Mouse (Mus musculus) liver, embryonic 15.5 days (tissue): ENCODE results near the gene Hmgn2. TPM values are rescaled to one million over a fixed set of nuclear protein-coding genes. Genes with fewer than 3 reads are reported as not detected.

Experiments
- ATAC-seq: fragments of 200-750 bp; cut with Nextera tagmentation; 2 replicates; pipeline ENCODE4 v1.8.0; 2017; ENCODE audit warnings: moderate number of reproducible peaks, mild to moderate bottlenecking, moderate library complexity; ENCODE audit not compliant: insufficient read depth
- H3K27ac ChIP-seq: fragments of 300-500 bp; sonication (generic); replicated peaks from 2 replicates; pipeline ENCODE4 v1.5.1; 2015; ENCODE audit warnings: mild to moderate bottlenecking, inconsistent platforms
- H3K27me3 ChIP-seq: fragments of 300-500 bp; sonication (generic); 2 replicates; pipeline ENCODE4 v1.6.1; 2015; ENCODE audit warnings: mild to moderate bottlenecking, inconsistent platforms
- H3K36me3 ChIP-seq: fragments of 300-500 bp; sonication (generic); replicated peaks from 2 replicates; pipeline ENCODE4 v1.6.1; 2015; ENCODE audit warnings: moderate library complexity, mild to moderate bottlenecking, inconsistent platforms
- H3K4me1 ChIP-seq: fragments of 300-500 bp; sonication (generic); replicated peaks from 2 replicates; pipeline ENCODE4 v1.6.1; 2015; ENCODE audit warnings: inconsistent platforms
- H3K4me2 ChIP-seq: fragments of 300-500 bp; sonication (generic); 2 replicates; pipeline ENCODE4 v1.6.1; 2015; ENCODE audit warnings: moderate library complexity, mild to moderate bottlenecking, inconsistent platforms
- H3K4me3 ChIP-seq: fragments of 300-500 bp; sonication (generic); replicated peaks from 2 replicates; pipeline ENCODE4 v1.5.1; 2015; ENCODE audit warnings: mild to moderate bottlenecking, inconsistent platforms
- H3K9ac ChIP-seq: fragments of 300-500 bp; sonication (generic); 2 replicates; pipeline ENCODE4 v1.6.1; 2015; ENCODE audit warnings: moderate library complexity, mild to moderate bottlenecking, inconsistent platforms
- H3K9me3 ChIP-seq: fragments of 300-500 bp; sonication (generic); replicated peaks from 2 replicates; pipeline ENCODE4 v1.6.1; 2016; ENCODE audit warnings: inconsistent platforms
- WGBS: fragments of 180-500 bp; shearing (Covaris S2); methylation state at CpG from one replicate; pipeline ENCODE4 v1.1.7; 2015; ENCODE audit warnings: mixed read lengths; ENCODE audit not compliant: insufficient replicate concordance; 5-methylcytosine and 5-hydroxymethylcytosine counted together
- polyA plus RNA-seq: library from polyadenylated mRNA; unstranded; fragments of >200 nt; fragmentation: Nextera tagmentation; extraction: Ambion mirVana; gene quantifications from 2 replicates; pipeline ENCODE4 v1.2.1, GENCODE M21; 2015

The Hmgn2 gene
- polyA plus RNA-seq, 1 experiment from 2014 or later, result 615 TPM

DNA sequence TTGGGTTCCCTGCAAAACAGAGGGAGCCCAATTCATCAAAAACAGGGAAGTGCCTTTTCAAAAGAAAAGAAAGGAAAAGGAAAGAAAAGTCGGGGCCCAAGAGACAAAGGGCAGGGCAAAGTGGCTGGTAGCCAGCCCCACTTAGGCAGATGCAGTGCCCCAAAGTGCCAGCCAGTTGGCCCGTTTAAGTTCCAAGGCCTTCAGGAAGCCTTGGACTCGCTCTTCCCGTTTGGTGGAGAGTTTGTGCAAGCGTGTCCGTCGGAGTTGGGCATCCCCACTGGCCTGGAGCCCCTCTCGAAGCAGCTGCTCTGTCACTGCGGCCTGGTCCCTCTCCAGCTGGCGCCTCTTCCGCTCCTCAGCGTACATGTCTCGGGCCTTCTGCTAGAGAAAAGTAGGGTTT lies 2.4 kb upstream of the Hmgn2 start:
- Histone ChIP-seq H3K27me3 (no peaks in the 10 kb centered on the region), H3K27ac (no peak overlapping the region), H3K9ac (no peak overlapping the region), H3K4me2 (no peak overlapping the region), H3K36me3 (peaks cover 33% of the 10 kb centered on the region), H3K9me3 (no peaks in the 10 kb centered on the region), H3K4me1 (peaks cover 30% of the 10 kb centered on the region), H3K4me3 (no peak overlapping the region)
- WGBS, result 84% methylated on average over 13 of the region's 13 CpGs
- ATAC-seq, result no peak

DNA sequence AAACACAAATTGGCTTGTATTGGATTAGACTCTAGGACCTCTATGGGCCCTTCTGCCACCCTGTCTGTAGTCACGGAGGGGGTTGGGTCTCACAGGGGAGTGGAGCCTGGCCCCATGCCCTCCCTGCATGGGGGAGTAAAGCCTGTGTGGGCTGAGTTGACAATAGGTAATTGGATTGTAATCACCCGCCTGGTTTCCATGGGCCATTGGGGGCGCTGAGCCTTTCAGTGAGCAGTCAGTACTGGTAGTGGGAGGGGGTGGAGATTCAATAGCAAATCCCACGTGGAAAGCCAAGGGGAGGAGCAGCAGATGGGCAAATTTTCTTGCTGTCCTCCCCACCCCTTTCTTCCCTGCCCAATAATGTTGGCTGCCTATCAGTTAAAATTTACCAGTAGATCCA lies 1.7 kb upstream of the Hmgn2 start:
- Histone ChIP-seq H3K4me3 (no peak overlapping the region), H3K4me1 (peaks cover 35% of the 10 kb centered on the region), H3K27ac (no peak overlapping the region), H3K27me3 (no peaks in the 10 kb centered on the region), H3K4me2 (no peak overlapping the region), H3K9me3 (no peaks in the 10 kb centered on the region), H3K9ac (no peak overlapping the region), H3K36me3 (peaks cover 35% of the 10 kb centered on the region)
- no peak for ATAC-seq
- 59% methylated on average over 4 of the region's 4 CpGs for WGBS

DNA sequence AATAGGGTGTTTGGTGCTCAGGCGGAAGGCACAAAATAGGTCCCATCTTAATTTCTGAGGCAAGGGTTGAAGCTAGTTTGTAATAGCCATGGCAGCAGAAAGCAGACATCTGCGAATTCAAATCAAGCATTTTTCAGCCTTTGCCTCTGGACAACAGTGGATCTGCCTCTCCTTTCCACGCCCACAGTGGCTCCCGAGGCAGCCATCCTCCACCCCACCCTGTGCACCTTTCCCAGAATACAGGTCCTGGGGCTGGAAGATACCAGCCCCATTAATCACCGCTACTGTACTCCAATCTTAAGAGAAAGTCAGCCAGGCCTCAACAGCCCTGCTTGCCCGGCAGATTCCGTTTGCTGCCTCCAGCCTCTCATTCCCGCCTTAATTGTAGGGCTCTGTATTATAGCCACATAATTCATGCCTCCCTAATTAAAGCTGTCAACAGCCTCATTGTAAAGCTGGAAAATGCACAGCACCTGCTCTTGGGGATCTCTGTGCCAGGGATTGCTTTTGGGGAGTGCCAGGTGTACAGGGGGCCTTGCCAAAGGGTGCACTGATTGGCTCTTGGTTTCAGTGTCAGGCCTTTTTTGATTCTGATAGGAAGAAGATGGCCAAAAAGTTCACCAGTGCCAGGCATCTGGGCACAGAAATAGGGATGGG lies 792 bp upstream of the Hmgn2 start:
- no peak for ATAC-seq
- no peaks in the 10 kb centered on the region for H3K27me3 ChIP-seq
- peak overlapping the region; percentile 99 for H3K9ac ChIP-seq
- WGBS, result 70% methylated on average over 8 of the region's 8 CpGs
- H3K9me3 ChIP-seq, result no peaks in the 10 kb centered on the region
- peak overlapping the region; percentile 98 for H3K27ac ChIP-seq
- H3K36me3 ChIP-seq, result peaks cover 36% of the 10 kb centered on the region
- H3K4me3 ChIP-seq, result peak overlapping the region; percentile 91; the same call in 1 of the 2 replicates
- peak overlapping the region; percentile 99 for H3K4me2 ChIP-seq
- H3K4me1 ChIP-seq, result peaks cover 35% of the 10 kb centered on the region

DNA sequence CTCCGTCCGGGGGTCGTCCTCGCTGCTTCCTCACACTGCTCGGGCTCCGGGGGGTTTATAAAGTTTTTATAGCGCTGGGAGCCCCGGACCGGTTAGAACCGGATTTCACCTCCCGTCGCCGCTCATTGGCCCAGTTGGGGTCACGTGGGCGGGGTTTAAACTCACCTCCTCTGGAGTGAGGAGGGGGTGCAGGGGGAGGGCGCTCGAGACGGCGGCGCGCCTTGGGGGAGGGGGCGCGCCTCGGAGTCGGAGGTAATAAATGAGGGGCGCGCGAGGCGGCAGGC lies 642 bp downstream of the Hmgn2 start:
- H3K27me3 ChIP-seq, result no peaks in the 10 kb centered on the region
- H3K4me3 ChIP-seq, result peak overlapping the region; percentile 91
- peak; percentile 71 for ATAC-seq
- peak overlapping the region; percentile 99 for H3K9ac ChIP-seq
- no peaks in the 10 kb centered on the region for H3K9me3 ChIP-seq
- under 1% methylated on average over 29 of the region's 29 CpGs for WGBS
- H3K4me2 ChIP-seq, result peak overlapping the region; percentile 99
- H3K36me3 ChIP-seq, result peaks cover 47% of the 10 kb centered on the region
- peak overlapping the region; percentile 98 for H3K27ac ChIP-seq
- peaks cover 38% of the 10 kb centered on the region for H3K4me1 ChIP-seq

DNA sequence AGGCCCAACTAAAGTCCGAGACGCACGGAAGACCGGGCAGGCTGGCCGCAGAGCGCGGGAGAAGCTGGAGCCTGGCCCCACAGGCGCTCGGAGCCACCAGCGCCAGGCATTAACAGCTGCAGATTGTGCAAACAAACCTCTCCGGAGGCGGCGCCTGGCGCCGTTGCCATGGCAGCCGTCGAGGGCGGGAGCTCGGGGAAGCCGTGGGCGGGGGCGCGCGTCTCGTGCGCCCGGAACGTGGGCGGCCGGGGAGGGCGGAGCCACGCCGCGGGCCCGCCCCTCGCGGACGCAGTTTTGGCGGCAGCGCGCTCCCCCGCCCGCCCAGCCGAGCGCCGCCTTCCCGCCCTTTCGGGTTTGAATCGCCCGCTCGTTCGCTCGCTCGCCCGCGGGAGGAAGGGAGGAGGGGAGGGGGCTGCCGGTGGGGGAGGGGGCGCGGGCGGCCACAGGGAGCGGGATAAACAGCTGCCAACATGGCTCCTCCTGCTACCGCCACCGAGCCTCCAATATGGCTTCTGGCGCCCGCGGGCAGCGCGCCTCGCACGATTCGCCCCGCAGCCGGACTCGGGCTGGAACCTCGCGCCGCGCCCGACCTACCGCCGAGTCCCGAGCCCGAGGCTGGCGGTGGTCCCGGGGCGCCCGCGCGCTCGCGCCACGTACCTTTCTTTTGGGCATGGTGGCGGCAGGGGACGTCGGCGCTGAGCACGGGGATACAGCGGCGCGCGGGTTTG lies 1.1 kb downstream of the Hmgn2 start:
- H3K36me3 ChIP-seq, result peaks cover 47% of the 10 kb centered on the region
- H3K4me2 ChIP-seq, result peak overlapping the region; percentile 99
- WGBS, result under 1% methylated on average over 97 of the region's 101 CpGs
- peaks cover 38% of the 10 kb centered on the region for H3K4me1 ChIP-seq
- ATAC-seq, result peak; percentile 78
- no peaks in the 10 kb centered on the region for H3K9me3 ChIP-seq
- peak overlapping the region; percentile 91 for H3K4me3 ChIP-seq
- peak overlapping the region; percentile 99 for H3K9ac ChIP-seq
- peak overlapping the region; percentile 98 for H3K27ac ChIP-seq
- no peaks in the 10 kb centered on the region for H3K27me3 ChIP-seq

DNA sequence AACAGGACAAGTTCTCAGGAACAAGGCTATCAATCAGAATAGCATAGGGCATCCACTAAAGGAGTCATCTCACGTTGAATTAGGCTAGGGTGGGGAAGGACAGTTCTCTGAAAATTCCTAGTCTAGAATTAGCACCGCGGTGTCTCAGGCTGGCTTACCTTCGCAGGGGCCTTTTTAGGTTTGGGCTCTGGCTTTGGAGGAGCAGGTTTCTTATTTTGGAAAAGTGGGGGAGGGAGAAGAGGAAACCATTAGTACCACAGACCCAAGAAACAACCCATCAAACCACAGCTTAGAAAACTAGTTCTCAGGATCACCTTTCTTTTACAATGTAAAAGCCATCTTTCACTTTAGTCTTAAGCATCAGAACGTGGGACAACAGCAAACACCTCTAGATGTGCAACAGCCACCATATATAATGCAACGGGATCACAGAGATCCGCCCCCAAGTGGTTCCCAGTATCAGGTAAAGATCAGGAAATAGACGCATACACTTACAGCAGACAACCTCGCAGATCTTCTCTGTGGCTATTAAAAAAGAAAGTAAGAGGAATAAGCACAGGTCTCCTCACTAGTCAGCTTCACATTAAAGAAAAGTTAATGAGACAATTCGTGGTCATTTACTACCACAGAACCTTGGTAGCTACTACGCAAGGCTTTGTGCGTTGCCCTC lies 2.0 kb downstream of the Hmgn2 start:
- no peak for ATAC-seq
- WGBS, result 35% methylated on average over 12 of the region's 12 CpGs
- Histone ChIP-seq H3K4me2 (peak overlapping the region; percentile 78), H3K27me3 (no peaks in the 10 kb centered on the region), H3K4me1 (peaks cover 38% of the 10 kb centered on the region), H3K9me3 (no peaks in the 10 kb centered on the region), H3K4me3 (peak overlapping the region; percentile 91), H3K9ac (peak overlapping the region; percentile 63), H3K36me3 (peaks cover 46% of the 10 kb centered on the region), H3K27ac (peak overlapping the region; percentile 78)

DNA sequence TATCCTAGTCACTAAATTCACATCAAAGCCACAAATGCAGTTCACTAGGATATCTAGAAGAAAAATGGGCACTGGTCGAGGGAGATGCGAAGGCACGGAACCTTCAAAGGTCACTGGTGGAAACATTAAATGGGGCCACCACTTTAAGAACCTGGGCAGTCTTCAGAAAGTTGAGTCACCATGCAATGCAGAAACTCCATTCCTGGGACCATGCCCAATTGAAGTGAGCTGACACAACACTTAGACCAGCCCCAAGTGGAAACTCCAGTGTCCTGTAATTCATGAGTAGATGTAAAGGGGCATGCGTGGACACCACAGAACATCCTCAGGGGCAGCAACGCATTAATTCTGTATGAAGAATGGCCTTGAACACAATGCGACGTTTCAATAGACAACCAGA lies 5.9 kb downstream of the Hmgn2 start:
- Histone ChIP-seq H3K36me3 (peaks cover 40% of the 10 kb centered on the region), H3K9ac (no peak overlapping the region), H3K9me3 (no peaks in the 10 kb centered on the region), H3K4me1 (peaks cover 18% of the 10 kb centered on the region), H3K4me3 (no peak overlapping the region), H3K27ac (no peak overlapping the region), H3K4me2 (no peak overlapping the region), H3K27me3 (no peaks in the 10 kb centered on the region)
- ATAC-seq, result no peak
- 87% methylated on average over 7 of the region's 7 CpGs for WGBS

DNA sequence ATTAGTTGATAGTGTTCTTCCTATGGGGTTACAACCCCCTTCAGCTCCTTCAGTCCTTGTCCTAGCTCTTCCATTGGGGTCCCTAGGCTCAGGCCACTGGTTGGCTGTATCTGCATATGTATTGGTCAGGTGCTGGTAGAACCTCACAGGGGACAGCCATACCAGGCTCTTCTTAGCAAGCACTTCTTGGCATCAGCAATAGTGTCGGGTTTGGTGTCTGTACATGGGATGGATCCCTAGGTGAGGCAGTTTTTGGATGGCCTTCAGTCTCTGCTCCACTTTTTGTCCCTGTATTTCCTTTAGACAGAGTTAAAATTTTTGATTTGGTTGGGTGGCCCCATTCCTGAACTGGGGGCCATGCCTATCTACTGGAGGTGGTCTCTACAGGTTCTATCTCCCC lies 9.6 kb downstream of the Hmgn2 start:
- H3K4me1 ChIP-seq, result 0 out of 2 replicates have a peak, but pooled peaks cover 3% of the 10 kb centered on the region
- WGBS, result 45% methylated on average over 1 of the region's 1 CpGs
- no peak overlapping the region for H3K27ac ChIP-seq
- no peak overlapping the region for H3K4me2 ChIP-seq
- H3K4me3 ChIP-seq, result no peak overlapping the region
- H3K27me3 ChIP-seq, result no peaks in the 10 kb centered on the region
- peaks cover 17% of the 10 kb centered on the region for H3K36me3 ChIP-seq
- H3K9me3 ChIP-seq, result no peaks in the 10 kb centered on the region
- no peak for ATAC-seq
- H3K9ac ChIP-seq, result no peak overlapping the region

DNA sequence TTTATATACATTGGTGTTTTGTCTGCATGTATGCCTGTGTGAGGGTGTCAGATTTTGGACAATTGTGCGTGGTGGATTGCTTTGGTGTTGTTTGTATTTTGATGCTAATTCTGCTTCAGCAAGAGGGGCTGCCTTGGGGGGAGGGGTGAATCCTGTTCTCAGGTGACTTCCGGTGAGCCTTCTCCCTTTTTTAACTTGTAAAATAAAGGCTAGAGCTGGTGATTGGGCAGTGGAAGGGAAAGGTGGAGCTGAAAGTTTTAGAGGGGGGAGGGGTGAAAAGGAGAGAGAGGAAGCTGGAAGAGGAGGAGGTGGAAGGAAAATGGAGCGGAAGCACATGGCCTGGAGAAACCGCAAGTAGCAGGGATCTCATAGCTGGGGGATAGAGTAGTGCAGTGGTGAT lies 12.1 kb downstream of the Hmgn2 start:
- ATAC-seq, result no peak
- WGBS, result 56% methylated on average over 4 of the region's 4 CpGs

DNA sequence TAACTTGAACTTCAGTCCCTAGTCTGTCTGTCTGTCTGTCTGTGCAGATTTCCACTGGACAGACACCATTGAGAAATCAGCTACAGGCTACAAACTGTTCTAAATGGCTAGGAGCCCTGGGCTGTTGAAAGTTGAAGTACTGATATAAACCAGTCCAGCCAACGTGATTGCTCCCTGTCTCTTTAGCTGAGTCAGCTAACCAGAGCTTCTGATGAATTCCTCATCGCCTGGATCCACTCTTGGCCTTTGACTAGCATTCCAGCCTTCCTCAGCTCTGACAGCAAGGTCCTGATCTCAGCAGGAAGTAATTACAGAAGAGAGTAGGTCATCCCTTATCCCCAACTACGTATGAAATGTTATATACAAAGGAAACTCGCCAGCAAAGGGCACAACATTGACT lies 21.7 kb downstream of the Hmgn2 start:
- Histone ChIP-seq H3K4me3 (no peak overlapping the region), H3K4me1 (0 out of 2 replicates have a peak, but pooled peaks cover 4% of the 10 kb centered on the region), H3K27ac (no peak overlapping the region), H3K9ac (no peak overlapping the region), H3K36me3 (no peaks in the 10 kb centered on the region), H3K27me3 (no peaks in the 10 kb centered on the region), H3K4me2 (no peak overlapping the region), H3K9me3 (no peaks in the 10 kb centered on the region)
- 53% methylated on average over 4 of the region's 4 CpGs for WGBS
- ATAC-seq, result no peak

More for the DNA sequence above, 12.1 kb downstream of the Hmgn2 start:
- H3K4me1 ChIP-seq, result no peaks in the 10 kb centered on the region
- no peaks in the 10 kb centered on the region for H3K9me3 ChIP-seq
- no peaks in the 10 kb centered on the region for H3K36me3 ChIP-seq
- no peak overlapping the region for H3K27ac ChIP-seq
- H3K4me3 ChIP-seq, result no peak overlapping the region
- H3K9ac ChIP-seq, result no peak overlapping the region
- H3K27me3 ChIP-seq, result no peaks in the 10 kb centered on the region
- no peak overlapping the region for H3K4me2 ChIP-seq

DNA sequence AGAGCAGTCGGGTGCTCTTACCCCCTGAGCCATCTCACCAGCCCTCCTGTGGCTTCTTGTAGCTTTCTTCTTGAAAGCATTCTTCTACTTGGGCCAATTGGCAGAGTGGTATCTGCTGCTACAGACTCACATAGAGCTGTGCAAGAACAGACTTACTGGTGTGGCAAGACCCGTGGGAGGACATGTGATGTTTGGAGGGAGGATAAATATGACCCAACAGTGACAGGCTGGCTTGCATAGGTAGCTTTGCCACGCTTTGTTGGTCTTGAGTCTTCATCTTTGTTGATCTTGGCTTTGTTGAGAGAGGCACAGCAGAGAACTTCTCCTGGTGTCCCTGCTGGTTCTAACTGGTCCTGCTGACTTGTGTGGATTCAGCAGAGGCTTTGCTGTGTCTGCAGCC lies 24.7 kb downstream of the Hmgn2 start:
- WGBS, result 65% methylated on average over 3 of the region's 3 CpGs
- no peak for ATAC-seq
- Histone ChIP-seq H3K36me3 (no peaks in the 10 kb centered on the region), H3K4me1 (peaks cover 10% of the 10 kb centered on the region), H3K27me3 (no peaks in the 10 kb centered on the region), H3K27ac (no peak overlapping the region), H3K9ac (no peak overlapping the region), H3K4me2 (no peak overlapping the region), H3K4me3 (no peak overlapping the region), H3K9me3 (no peaks in the 10 kb centered on the region)
